Mouse (Mus musculus): ENCODE data around the gene Pitpnm1.

- TF ChIP-seq POLR2A (IDR thresholded peaks at IDR 0.05; ENCODE audit: borderline replicate concordance, insufficient read depth, low read length): 0 out of 2 replicates have a peak, but pooled peaks have one; percentile 33
- no peak for TF ChIP-seq CTCF (IDR thresholded peaks at IDR 0.05; ENCODE audit: borderline replicate concordance, insufficient read depth, low read depth, low read length)
Observed at GRCm38 (mm10) chr19:4100718-4101261, 992 bp downstream of the Pitpnm1 start.
